Mouse (Mus musculus): ENCODE data around the gene Nol10.

DNA sequence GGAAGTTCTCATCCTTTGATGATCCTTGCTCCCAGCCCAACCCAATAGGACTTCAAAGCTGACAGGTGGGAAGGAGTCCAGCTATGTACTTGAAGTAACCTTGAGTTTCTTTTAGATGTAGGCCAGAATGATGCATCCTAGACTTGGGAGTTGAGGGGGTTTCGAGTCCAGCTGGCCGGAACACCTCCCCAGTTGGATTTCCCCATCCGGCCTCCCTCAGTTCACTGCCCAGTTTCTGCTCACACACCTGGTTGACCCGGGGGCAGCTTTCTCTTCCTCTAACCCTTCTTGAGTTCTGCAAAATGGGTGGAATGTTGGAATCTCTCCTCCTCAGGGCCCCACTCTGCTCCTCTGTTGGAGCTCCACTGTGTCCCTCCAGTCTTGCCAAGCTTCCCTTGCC, 85.5 kb downstream of the Nol10 start:
- TF ChIP-seq CTCF (IDR thresholded peaks at IDR 0.05) (no peak), POLR2A (IDR thresholded peaks at IDR 0.05; ENCODE audit: insufficient read depth, low read depth, low read length) (no peak), EP300 (IDR thresholded peaks at IDR 0.05; ENCODE audit: insufficient read depth, low read depth, low read length) (no peak)
